Mouse (Mus musculus) CH12.LX (cell line): ENCODE results near the gene Fbxo28.

ENCODE experiments used
- CHD1 ChIP-seq: IDR thresholded peaks from 2 replicates; pipeline ENCODE4 v1.6.1; 2012; ENCODE audit warnings: low read depth, low read length, improper control_type of control experiment, inconsistent platforms
- CTCF ChIP-seq, 2 experiments: IDR thresholded peaks in 1 of 2; conservative IDR thresholded peaks in 1 of 2; 2 replicates each; pipeline ENCODE4 v1.5.1; 2011 to 2012; ENCODE audit warnings: low read depth in 2 of 2, low read length in 2 of 2, improper control_type of control experiment in 1 of 2, inconsistent platforms in 1 of 2, mild to moderate bottlenecking in 1 of 2, moderate library complexity in 1 of 2
- POLR2A ChIP-seq: IDR thresholded peaks from 2 replicates; pipeline ENCODE4 v1.6.1; 2011; ENCODE audit warnings: low read depth, mild to moderate bottlenecking, improper control_type of control experiment, low read length
- ZNF384 ChIP-seq: IDR thresholded peaks from 2 replicates; pipeline ENCODE4 v1.6.1; 2012; ENCODE audit warnings: low read depth, low read length, improper control_type of control experiment, inconsistent platforms

- TF ChIP-seq CTCF (conservative IDR thresholded peaks at IDR 0.05 in 1 of 2, IDR thresholded peaks at IDR 0.05 in 1 of 2; ENCODE audit: low read depth in 2 of 2, low read length in 2 of 2) (no peak), POLR2A (no peak), ZNF384 (no peak), CHD1 (no peak)
These were observed 27.4 kb upstream of the Fbxo28 start for GRCm38 (mm10) chr1:182368782-182369181.
